Mouse (Mus musculus) testis, adult 2 months (tissue): ENCODE results near the gene Krt71.

ENCODE experiments used
- CTCF ChIP-seq: fragments of 200-500 bp; IDR thresholded peaks from 2 replicates; pipeline ENCODE4 v1.5.1; 2012; ENCODE audit warnings: low read depth, mild to moderate bottlenecking, inconsistent platforms, low read length, moderate library complexity; ENCODE audit not compliant: control insufficient read depth, insufficient read depth, insufficient replicate concordance
- POLR2A ChIP-seq: fragments of 200-500 bp; IDR thresholded peaks from 2 replicates; pipeline ENCODE4 v1.6.1; 2012; ENCODE audit warnings: low read depth, mild to moderate bottlenecking, inconsistent platforms, low read length, moderate library complexity; ENCODE audit not compliant: control insufficient read depth

DNA sequence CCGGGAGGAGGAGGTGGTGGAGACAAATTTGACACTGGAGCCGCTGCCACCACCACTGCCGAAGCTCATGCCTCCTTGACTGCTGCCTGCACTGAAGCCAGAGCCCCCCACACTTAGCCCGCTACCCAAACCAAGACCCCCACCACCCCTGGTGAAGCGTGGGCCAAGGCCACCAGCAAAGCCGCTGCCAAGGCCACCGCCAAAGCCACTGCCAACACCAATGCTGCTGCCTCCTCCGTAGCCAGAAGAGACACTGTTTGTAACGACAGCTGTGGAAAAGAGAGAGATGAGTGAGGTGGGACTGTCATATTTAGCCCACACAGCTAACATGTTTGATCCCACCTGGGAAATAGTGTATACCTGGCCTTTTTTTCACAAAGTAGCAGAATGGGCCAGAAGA is 35.5 kb downstream of the Krt71 start:
- TF ChIP-seq POLR2A: no peak
- no peak for TF ChIP-seq CTCF
